Mouse (Mus musculus) G1E (cell line): ENCODE results near the gene Mkrn1. TPM values are rescaled to one million over a fixed set of nuclear protein-coding genes. Genes with fewer than 3 reads are reported as not detected.

ENCODE experiments used
- ATAC-seq: 2 replicates; pipeline ENCODE4 v1.8.0; 2016; ENCODE audit warnings: mild to moderate bottlenecking; ENCODE audit not compliant: insufficient number of reproducible peaks, poor library complexity, low FRiP score, severe bottlenecking; ENCODE audit errors: extremely low read depth
- DNase-seq: peaks from one replicate; pipeline ENCODE4 v3.0.0; 2012; ENCODE audit warnings: low spot score
- H3K27me3 ChIP-seq: 2 replicates; pipeline ENCODE4 v1.6.1; 2012; ENCODE audit warnings: mild to moderate bottlenecking, low read length, inconsistent platforms; ENCODE audit not compliant: insufficient read depth
- H3K36me3 ChIP-seq: replicated peaks from 2 replicates; pipeline ENCODE3; 2012; ENCODE audit warnings: mild to moderate bottlenecking, inconsistent platforms
- H3K4me1 ChIP-seq: 2 replicates; pipeline ENCODE4 v1.6.1; 2012; ENCODE audit warnings: low read depth, low read length, inconsistent platforms, mixed read lengths; ENCODE audit not compliant: insufficient read depth
- H3K4me3 ChIP-seq: 2 replicates; pipeline ENCODE4 v1.5.1; 2012; ENCODE audit warnings: low read depth, mild to moderate bottlenecking, inconsistent platforms, low read length, moderate library complexity, mixed read lengths
- H3K9me3 ChIP-seq: replicated peaks from 2 replicates; pipeline ENCODE4 v1.6.1; 2012; ENCODE audit warnings: inconsistent platforms
- CTCF ChIP-seq: IDR thresholded peaks from 2 replicates; pipeline ENCODE4 v1.5.1; 2012; ENCODE audit warnings: low read depth, low read length, inconsistent platforms, mixed read lengths
- GATA1 ChIP-seq: IDR thresholded peaks from 2 replicates; pipeline ENCODE4 v1.6.1; 2012; ENCODE audit warnings: borderline replicate concordance, low read length, inconsistent platforms, mixed read lengths
- GATA2 ChIP-seq: IDR thresholded peaks from 2 replicates; pipeline ENCODE4 v1.6.1; 2012; ENCODE audit warnings: low read depth, low read length, inconsistent platforms, borderline replicate concordance
- POLR2AphosphoS5 ChIP-seq: IDR thresholded peaks from 2 replicates; pipeline ENCODE4 v1.6.1; 2012; ENCODE audit warnings: low read depth, low read length, inconsistent platforms; ENCODE audit not compliant: insufficient replicate concordance
- TAL1 ChIP-seq: conservative IDR thresholded peaks from 2 replicates; pipeline ENCODE4 v1.6.1; 2012; ENCODE audit warnings: low read depth, low read length, inconsistent platforms, mixed read lengths
- polyA plus RNA-seq: library from polyadenylated mRNA; stranded (reverse); fragments of >175 nt; gene quantifications from 2 replicates; pipeline ENCODE4 v1.2.3, GENCODE M21; 2012
- total RNA-seq, 2 experiments: library from RNA; stranded (forward) in 1 of 2; stranded (reverse) in 1 of 2; fragments of 200-1000 nt in 1 of 2; fragments of >200 nt in 1 of 2; fragmentation: Nextera tagmentation in 1 of 2; gene quantifications; 2 replicates each; pipeline ENCODE4 v1.2.3; 2014 to 2017

Gene Mkrn1
- total RNA-seq (2014; fragmentation: Nextera tagmentation): 39.8 and 60.5 TPM in 2 replicates
- 58.6 and 59.5 TPM in 2 replicates for total RNA-seq (2017)
- polyA plus RNA-seq: 45.4 and 66.4 TPM in 2 replicates

DNA sequence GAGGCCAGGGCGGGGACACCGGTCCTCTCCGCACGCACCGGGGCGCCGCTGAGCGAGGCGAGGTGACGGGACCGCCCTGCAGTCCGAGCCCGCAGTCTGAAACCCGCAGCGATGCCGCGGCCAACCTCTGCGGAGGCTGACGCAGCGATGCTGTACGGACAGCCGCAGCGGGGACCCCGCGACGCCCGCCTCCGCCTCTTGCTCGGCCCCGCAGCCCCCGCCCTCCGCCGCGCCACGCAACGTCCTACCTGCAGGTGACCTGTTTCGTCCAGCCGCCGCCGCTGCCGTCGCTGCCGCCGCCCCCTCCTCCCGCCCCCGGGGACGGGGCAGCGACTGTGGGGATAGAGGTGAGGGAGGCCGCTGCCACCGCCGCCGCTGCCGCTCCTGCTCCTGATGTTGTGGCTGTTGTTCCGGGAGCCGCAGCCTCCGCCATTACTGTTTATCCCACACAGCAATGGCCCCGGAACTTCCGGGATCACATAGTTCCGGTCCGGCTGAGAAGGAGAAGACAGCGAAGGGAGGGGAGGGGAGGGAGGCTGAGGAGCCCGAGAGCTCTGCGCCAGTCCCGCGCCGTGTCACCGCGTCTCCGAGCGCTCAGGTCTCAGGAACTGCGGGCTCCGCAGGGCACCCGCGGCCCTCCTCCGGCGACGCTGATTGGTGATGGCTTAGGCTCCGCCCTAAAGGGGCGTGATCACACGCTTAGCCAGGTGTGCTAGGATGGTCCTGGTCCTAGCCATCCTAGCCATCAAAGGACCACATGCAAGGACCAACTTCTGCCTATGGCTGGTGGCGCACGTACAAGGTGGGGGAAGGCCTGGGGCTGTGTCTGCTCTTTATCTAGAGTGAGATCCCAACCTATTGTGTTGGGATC, at the start of gene Mkrn1:
Gene Mkrn1 (minus strand): TSS at position 612 of the 871 bp plus-strand sequence.
- H3K4me3 ChIP-seq: peak within 1 kb of the TSS; percentile 100
- H3K9me3 ChIP-seq: no peaks in the 10 kb centered on the region
- peak; percentile 89 for DNase-seq
- peak; percentile 59; the same call in 1 of the 2 replicates for ATAC-seq
- H3K27me3 ChIP-seq: no peaks in the 10 kb centered on the region
- H3K4me1 ChIP-seq: peaks cover 58% of the 10 kb centered on the region
- TF ChIP-seq GATA1: no peak
- no peak for TF ChIP-seq CTCF
- TF ChIP-seq GATA2: no peak
- no peak for TF ChIP-seq TAL1
- TF ChIP-seq POLR2AphosphoS5: no peak
- H3K36me3 ChIP-seq: peaks cover 11% of the 10 kb centered on the region

DNA sequence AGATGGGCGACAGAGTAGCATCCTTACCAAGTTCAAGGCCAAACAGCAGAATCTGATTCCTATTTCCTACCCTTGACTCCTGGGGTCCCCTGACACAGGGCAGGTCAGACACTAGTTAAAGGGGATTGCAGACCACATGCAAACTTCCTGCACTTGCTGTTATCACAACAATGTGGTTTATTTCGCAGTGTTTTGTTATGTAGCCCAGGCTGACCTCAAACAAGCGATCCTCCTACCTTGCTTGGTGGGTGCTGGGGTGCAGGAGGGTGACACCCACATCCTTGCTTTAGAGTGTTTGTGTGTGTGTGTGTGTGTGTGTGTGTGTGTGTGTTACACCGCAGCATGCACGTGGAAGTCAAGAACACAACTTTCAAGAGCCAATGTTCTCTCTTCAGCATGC, 49.2 kb upstream of the Mkrn1 start:
- H3K4me1 ChIP-seq: no peaks in the 10 kb centered on the region
- no peak for ATAC-seq
- H3K27me3 ChIP-seq: peaks cover 41% of the 10 kb centered on the region
- no peaks in the 10 kb centered on the region for H3K36me3 ChIP-seq
- no peaks in the 10 kb centered on the region for H3K9me3 ChIP-seq
- no peak for TF ChIP-seq TAL1
- TF ChIP-seq CTCF: no peak
- TF ChIP-seq POLR2AphosphoS5: no peak
- no peak for TF ChIP-seq GATA2
- TF ChIP-seq GATA1: no peak
- no peak overlapping the region for H3K4me3 ChIP-seq
- no peak for DNase-seq

DNA sequence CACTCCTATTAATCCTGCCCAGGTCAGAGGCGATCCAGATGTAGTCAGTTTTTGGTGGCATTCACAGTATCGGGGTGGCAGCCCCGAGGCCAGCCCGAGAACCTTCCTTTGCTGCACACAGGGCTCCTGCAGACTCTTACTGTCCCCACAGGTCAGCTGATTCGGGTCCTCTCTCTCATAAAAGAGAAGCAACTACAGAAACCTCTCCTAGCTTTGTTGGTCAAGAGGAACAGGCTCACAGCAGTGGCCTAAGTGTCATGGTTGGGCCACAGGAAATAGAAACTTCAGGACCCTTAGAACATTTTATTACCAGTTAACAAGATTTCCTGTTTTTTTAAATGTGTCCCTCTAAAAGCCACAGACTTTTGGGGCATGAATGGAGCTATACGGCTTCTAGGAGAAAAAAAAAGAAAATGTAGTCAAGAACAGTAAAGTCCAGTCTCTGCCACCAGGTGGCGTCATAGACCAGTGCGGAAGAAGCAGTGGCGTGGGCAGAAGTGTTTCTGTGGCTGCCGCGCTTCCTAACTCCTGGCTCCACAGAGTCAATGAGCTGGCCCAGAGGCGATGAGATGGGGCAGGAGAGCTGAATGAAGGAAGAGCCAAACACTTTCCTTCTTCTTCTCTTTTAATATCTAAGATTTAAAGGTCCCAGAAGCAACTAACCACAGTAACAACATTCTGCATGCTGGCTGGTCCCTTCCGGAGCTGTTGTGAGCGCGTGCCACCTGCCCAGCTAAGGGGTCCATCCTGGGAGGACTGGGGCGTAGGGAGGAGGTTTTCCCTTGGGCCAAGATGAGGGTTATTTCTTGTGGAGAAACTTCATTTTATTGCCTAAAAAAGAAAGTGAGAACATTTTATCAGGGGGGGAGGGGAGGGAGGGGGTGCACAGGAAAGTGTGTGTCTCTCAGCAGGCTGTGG, 42.6 kb upstream of the Mkrn1 start:
- ATAC-seq: no peak

DNA sequence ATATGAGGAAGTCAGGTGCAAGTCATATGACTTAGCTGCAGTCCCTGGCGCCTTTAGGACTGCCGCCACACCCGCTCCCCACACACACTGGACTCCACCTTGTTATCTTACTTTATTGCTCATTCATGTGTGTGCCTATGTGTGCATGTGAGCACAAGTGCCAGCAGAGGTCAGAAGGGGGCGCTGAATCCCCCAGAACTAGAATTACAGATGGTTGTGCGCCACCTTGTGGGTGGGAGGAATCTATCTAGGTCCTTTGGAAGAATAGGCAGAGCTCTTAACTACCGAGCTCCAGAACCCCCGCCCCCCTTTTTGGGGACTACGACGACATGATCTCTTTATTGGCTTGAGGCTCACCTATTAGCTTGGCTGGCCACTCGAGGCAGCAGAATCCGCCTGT, 39.8 kb upstream of the Mkrn1 start:
- H3K27me3 ChIP-seq: peaks cover 11% of the 10 kb centered on the region
- DNase-seq (no peak), ATAC-seq (no peak)
- H3K36me3 ChIP-seq: no peaks in the 10 kb centered on the region
- H3K4me1 ChIP-seq: peaks cover 10% of the 10 kb centered on the region
- no peak for TF ChIP-seq POLR2AphosphoS5
- peaks cover 3% of the 10 kb centered on the region; the same call in 1 of the 2 replicates for H3K9me3 ChIP-seq
- H3K4me3 ChIP-seq: no peak overlapping the region

More for the DNA sequence above, 42.6 kb upstream of the Mkrn1 start:
- peaks cover 22% of the 10 kb centered on the region for H3K27me3 ChIP-seq
- TF ChIP-seq GATA1: no peak
- TF ChIP-seq CTCF: peak; percentile 33; the same call in 1 of the 2 replicates
- H3K36me3 ChIP-seq: no peaks in the 10 kb centered on the region
- H3K4me3 ChIP-seq: peak overlapping the region; percentile 55; the same call in 1 of the 2 replicates
- H3K4me1 ChIP-seq: peaks cover 10% of the 10 kb centered on the region
- peak; percentile 34 for DNase-seq
- peaks cover 3% of the 10 kb centered on the region; the same call in 1 of the 2 replicates for H3K9me3 ChIP-seq

DNA sequence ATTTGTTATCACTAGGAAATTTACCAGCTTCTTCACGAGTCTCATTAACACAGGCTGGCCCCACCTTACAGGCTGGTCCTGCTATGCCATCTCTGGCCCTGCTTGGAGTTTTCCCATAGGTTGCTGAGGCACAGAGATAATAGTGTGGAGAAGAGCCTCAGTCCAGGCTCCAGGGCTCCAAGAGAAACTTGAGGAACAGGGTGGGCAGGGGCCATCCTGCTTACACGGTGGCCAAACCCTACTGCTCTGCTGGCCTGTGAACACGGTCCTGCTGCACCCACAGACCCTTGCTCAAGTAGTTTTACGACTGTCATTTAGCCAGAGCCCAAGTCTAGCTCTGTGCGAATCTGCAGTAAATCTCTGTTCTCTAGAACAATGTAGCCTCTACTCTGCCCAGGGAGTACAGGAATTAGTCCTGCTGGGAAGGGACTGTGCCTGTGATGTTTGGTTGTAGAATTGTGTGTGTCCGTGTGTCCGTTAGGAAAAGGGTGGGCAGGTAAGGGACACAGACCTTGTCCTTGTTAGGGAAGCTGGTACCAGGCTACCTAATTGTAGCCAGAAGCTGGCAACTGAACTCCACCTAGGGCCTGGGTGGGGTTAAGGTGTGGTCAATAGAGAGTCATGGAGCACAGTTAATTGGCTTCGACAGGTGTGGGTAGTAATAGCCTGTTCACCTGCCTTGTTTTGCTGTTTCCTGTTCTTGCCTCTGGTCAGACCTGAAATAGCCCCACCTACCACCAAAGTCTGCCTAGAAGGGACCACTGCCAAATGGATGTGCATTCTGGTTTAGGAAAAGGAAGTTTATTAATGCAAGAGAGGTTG, 35.3 kb upstream of the Mkrn1 start:
- Histone ChIP-seq H3K9me3 (peaks cover 3% of the 10 kb centered on the region; the same call in 1 of the 2 replicates), H3K27me3 (no peaks in the 10 kb centered on the region; the same call in 1 of the 2 replicates), H3K4me3 (no peak overlapping the region), H3K36me3 (no peaks in the 10 kb centered on the region), H3K4me1 (no peaks in the 10 kb centered on the region)
- ATAC-seq: no peak
- TF ChIP-seq POLR2AphosphoS5 (no peak), GATA2 (no peak), TAL1 (no peak), CTCF (no peak), GATA1 (no peak)
- no peak for DNase-seq
